Mouse (Mus musculus): ENCODE data around the gene Slc22a14. TPM values are rescaled to one million over a fixed set of nuclear protein-coding genes. Genes with fewer than 3 reads are reported as not detected.

Gene Slc22a14
- polyA plus RNA-seq, 1 experiment = not detected

GRCm38 (mm10) chr9:119208998-119209397 is 156.4 kb downstream of the Slc22a14 start, which contains the start of gene Slc22a13:
Slc22a13 (minus strand) TSS chr9:119209098.
- no peak for DNase-seq
- Histone ChIP-seq H3K4me3 (replicated peaks; ENCODE audit: insufficient read depth, low read depth, low read length) (no peak within 1 kb of the TSS), H3K4me1 (ENCODE audit: control insufficient read depth, insufficient read depth, low read length) (no peaks in the 10 kb centered on the region), H3K27ac (ENCODE audit: insufficient read depth, low read length) (no peak within 1 kb of the TSS), H3K27me3 (ENCODE audit: control insufficient read depth, insufficient read depth, low read length) (no peaks in the 10 kb centered on the region)
- WGBS = 95% methylated on average over 4 of the region's 4 CpGs
- TF ChIP-seq CTCF (IDR thresholded peaks at IDR 0.05; ENCODE audit: borderline replicate concordance, insufficient read depth, low read depth, low read length) (no peak), POLR2A (IDR thresholded peaks at IDR 0.05; ENCODE audit: borderline replicate concordance, insufficient read depth, low read length) (no peak)

GRCm38 (mm10) chr9:119207113-119207512 is 158.2 kb downstream of the Slc22a14 start:
- no peaks in the 10 kb centered on the region for H3K27me3 ChIP-seq (ENCODE audit: control insufficient read depth, insufficient read depth, low read length)
- H3K4me1 ChIP-seq (ENCODE audit: control insufficient read depth, insufficient read depth, low read length) = no peaks in the 10 kb centered on the region
- WGBS = 82% methylated on average over 4 of the region's 4 CpGs
- no peak overlapping the region for H3K27ac ChIP-seq (ENCODE audit: insufficient read depth, low read length)
- H3K4me3 ChIP-seq (replicated peaks; ENCODE audit: insufficient read depth, low read depth, low read length) = no peak overlapping the region
- no peak for TF ChIP-seq POLR2A (IDR thresholded peaks at IDR 0.05; ENCODE audit: borderline replicate concordance, insufficient read depth, low read length)
- TF ChIP-seq CTCF (IDR thresholded peaks at IDR 0.05; ENCODE audit: borderline replicate concordance, insufficient read depth, low read depth, low read length) = no peak
- no peak for DNase-seq

- 58% methylated on average over 2 of the region's 2 CpGs for whole genome bisulfite sequencing
- H3K27ac ChIP-seq (ENCODE audit: insufficient read depth, low read length) = no peak overlapping the region
- TF ChIP-seq POLR2A (IDR thresholded peaks at IDR 0.05; ENCODE audit: borderline replicate concordance, insufficient read depth, low read length) = no peak
- no peak for TF ChIP-seq CTCF (IDR thresholded peaks at IDR 0.05; ENCODE audit: borderline replicate concordance, insufficient read depth, low read depth, low read length)
- H3K4me1 ChIP-seq (ENCODE audit: control insufficient read depth, insufficient read depth, low read length) = no peaks in the 10 kb centered on the region
- H3K27me3 ChIP-seq (ENCODE audit: control insufficient read depth, insufficient read depth, low read length) = no peaks in the 10 kb centered on the region
- no peak for DNase-seq
- H3K4me3 ChIP-seq (replicated peaks; ENCODE audit: insufficient read depth, low read depth, low read length) = no peak overlapping the region
Measured at GRCm38 (mm10) chr9:119206666-119207065, 158.7 kb downstream of the Slc22a14 start.

- Histone ChIP-seq H3K4me3 (replicated peaks; ENCODE audit: insufficient read depth, low read depth, low read length) (no peak overlapping the region), H3K27me3 (ENCODE audit: control insufficient read depth, insufficient read depth, low read length) (no peaks in the 10 kb centered on the region), H3K27ac (ENCODE audit: insufficient read depth, low read length) (no peak overlapping the region), H3K4me1 (ENCODE audit: control insufficient read depth, insufficient read depth, low read length) (no peaks in the 10 kb centered on the region)
- TF ChIP-seq CTCF (IDR thresholded peaks at IDR 0.05; ENCODE audit: borderline replicate concordance, insufficient read depth, low read depth, low read length) (no peak), POLR2A (IDR thresholded peaks at IDR 0.05; ENCODE audit: borderline replicate concordance, insufficient read depth, low read length) (no peak)
- no peak for DNase-seq
- 88% methylated on average over 5 of the region's 5 CpGs for WGBS
Measured at GRCm38 (mm10) chr9:119205756-119206155, 159.6 kb downstream of the Slc22a14 start.

GRCm38 (mm10) chr9:119203617-119204016 is 161.7 kb downstream of the Slc22a14 start:
- no peaks in the 10 kb centered on the region for H3K4me1 ChIP-seq (ENCODE audit: control insufficient read depth, insufficient read depth, low read length)
- H3K27me3 ChIP-seq (ENCODE audit: control insufficient read depth, insufficient read depth, low read length) = no peaks in the 10 kb centered on the region
- no peak overlapping the region for H3K27ac ChIP-seq (ENCODE audit: insufficient read depth, low read length)
- 95% methylated on average over 9 of the region's 9 CpGs for WGBS
- TF ChIP-seq CTCF (IDR thresholded peaks at IDR 0.05; ENCODE audit: borderline replicate concordance, insufficient read depth, low read depth, low read length) (no peak), POLR2A (IDR thresholded peaks at IDR 0.05; ENCODE audit: borderline replicate concordance, insufficient read depth, low read length) (no peak)
- no peak overlapping the region for H3K4me3 ChIP-seq (replicated peaks; ENCODE audit: insufficient read depth, low read depth, low read length)
- no peak for DNase-seq

GRCm38 (mm10) chr9:119201653-119202052 is 163.7 kb downstream of the Slc22a14 start:
- H3K4me3 ChIP-seq (replicated peaks; ENCODE audit: insufficient read depth, low read depth, low read length) = no peak overlapping the region
- 85% methylated on average over 5 of the region's 5 CpGs for WGBS
- DNase-seq = no peak
- TF ChIP-seq POLR2A (IDR thresholded peaks at IDR 0.05; ENCODE audit: borderline replicate concordance, insufficient read depth, low read length) (no peak), CTCF (IDR thresholded peaks at IDR 0.05; ENCODE audit: borderline replicate concordance, insufficient read depth, low read depth, low read length) (no peak)
- no peaks in the 10 kb centered on the region for H3K27me3 ChIP-seq (ENCODE audit: control insufficient read depth, insufficient read depth, low read length)
- H3K27ac ChIP-seq (ENCODE audit: insufficient read depth, low read length) = no peak overlapping the region
- no peaks in the 10 kb centered on the region for H3K4me1 ChIP-seq (ENCODE audit: control insufficient read depth, insufficient read depth, low read length)

GRCm38 (mm10) chr9:119199151-119199861 is 166.0 kb downstream of the Slc22a14 start:
- DNase-seq = no peak
- Histone ChIP-seq H3K4me1 (ENCODE audit: control insufficient read depth, insufficient read depth, low read length) (no peaks in the 10 kb centered on the region), H3K4me3 (replicated peaks; ENCODE audit: insufficient read depth, low read depth, low read length) (no peak overlapping the region), H3K27ac (ENCODE audit: insufficient read depth, low read length) (no peak overlapping the region), H3K27me3 (ENCODE audit: control insufficient read depth, insufficient read depth, low read length) (no peaks in the 10 kb centered on the region)
- TF ChIP-seq CTCF (IDR thresholded peaks at IDR 0.05; ENCODE audit: borderline replicate concordance, insufficient read depth, low read depth, low read length) (no peak), POLR2A (IDR thresholded peaks at IDR 0.05; ENCODE audit: borderline replicate concordance, insufficient read depth, low read length) (no peak)
- WGBS = 52% methylated on average over 10 of the region's 10 CpGs

Measured in cerebellum, adult 2 months (tissue).